Mouse (Mus musculus): ENCODE results near the gene Samm50.

GRCm38 (mm10) chr15:84238991-84239401 lies 47.0 kb downstream of the Samm50 start:
- TF ChIP-seq CTCF (IDR thresholded peaks at IDR 0.05; ENCODE audit: low read depth, low read length) (no peak), POLR2A (IDR thresholded peaks at IDR 0.05; ENCODE audit: insufficient read depth, low read length) (no peak), EP300 (IDR thresholded peaks at IDR 0.05; ENCODE audit: insufficient read depth, low read depth, low read length) (no peak)

Measured in ES-Bruce4 (cell line).